Mouse (Mus musculus): ENCODE results near the gene Nr1d1.

The Nr1d1 gene

DNA sequence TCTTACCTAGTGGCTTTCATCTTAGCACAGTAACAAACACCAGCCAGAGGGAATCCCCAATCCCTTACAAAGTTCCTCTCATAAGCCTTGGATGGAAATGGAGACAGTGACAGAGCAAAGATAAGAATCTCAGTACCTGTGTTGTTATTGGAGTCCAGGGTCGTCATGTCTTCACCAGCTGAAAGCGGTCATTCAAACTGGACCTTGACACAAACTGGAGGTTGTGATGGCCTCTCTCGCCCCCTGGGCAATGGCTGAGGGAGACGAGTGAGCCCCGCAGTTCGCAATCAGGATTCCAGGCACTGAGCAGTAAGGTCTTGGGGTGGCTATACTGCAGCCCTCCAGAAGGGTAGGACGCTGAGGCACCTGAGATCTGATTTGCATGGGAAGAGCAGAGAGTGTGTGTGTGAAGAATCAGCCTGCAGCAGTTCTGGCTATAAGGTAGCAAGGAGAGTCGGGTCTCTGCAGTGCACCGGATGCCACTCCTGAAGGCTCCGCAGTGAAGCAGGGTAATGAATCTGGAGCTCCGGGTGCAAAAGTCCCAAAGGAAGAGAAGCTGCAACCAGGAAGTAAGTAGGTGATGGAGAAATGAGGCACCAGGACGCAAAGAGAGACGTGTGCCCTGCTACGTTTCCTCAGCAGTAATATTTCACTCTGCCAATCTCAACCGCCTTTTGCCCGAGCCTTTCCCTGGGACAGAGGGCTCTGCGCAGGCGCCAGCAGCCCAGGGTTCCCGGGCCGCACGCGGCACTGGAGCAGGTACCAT, at the start of gene Nr1d1:
TSS of gene Nr1d1 (minus strand) at position 752 of the 766 bp plus-strand sequence.
- no peak for DNase-seq

DNA sequence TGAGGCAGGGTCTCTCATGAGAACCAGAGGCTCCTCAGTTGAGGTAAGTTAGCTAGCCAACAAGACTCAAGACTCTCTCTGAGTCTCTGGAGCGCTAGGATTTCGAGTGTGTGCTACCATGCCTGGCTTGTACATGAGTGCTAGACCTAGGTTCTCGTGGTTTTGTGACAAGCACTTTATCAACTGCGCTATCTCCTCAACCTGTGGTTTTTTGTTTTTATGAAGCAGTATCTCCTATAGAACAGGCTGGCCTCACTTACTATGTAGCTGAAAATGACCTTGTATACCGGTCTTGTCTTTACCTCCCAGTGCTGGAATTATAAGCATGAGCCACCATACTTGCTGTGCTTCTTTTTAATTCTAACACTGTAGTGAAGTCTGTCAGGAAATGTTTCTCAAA, 45.8 kb upstream of the Nr1d1 start:
- no peak for DNase-seq

DNA sequence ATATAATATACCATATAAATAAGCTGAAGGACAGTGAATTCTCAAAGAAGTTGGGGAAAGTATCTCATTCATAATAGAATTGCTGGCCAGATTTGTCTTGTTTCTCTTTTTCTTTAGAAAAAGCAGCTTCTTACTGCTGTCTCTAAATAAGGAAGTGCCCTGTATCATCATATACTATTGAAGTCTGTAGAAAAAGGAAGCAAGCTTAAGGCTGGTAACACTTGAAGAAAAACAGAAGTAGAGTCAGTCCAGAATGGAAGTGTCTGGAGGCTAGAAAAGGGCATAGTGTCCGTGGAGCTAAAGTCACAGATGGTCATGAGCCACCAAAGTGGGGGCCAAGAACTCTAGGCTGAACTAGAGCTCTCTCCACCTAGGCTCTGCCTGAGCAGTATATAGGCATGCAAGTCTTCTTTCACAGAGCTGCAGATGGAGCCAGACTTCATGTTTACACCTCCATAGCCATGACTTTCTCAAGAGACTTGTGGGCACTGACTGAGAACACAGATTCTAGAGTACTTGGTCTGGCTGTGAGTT, 41.6 kb upstream of the Nr1d1 start:
- DNase-seq: no peak

DNA sequence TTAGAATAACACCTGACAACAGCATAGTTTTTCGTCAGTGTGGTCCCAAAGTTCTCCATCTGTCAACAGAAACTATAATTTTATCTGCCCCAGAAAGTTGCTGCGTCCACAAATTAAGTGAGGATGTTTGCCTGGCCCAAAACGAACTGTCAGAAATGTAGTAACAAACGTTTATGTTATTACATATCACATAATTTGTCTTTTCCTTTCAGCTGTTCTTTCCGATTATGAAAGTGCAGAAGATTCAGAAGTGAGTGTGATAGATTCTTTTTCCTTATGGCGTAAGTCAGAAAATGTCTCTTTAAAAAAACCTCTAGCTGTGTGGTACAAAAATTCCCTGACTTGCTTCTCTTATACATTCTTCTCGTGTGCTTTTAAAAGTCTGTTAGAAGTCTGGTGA, 35.6 kb upstream of the Nr1d1 start:
- DNase-seq: no peak

DNA sequence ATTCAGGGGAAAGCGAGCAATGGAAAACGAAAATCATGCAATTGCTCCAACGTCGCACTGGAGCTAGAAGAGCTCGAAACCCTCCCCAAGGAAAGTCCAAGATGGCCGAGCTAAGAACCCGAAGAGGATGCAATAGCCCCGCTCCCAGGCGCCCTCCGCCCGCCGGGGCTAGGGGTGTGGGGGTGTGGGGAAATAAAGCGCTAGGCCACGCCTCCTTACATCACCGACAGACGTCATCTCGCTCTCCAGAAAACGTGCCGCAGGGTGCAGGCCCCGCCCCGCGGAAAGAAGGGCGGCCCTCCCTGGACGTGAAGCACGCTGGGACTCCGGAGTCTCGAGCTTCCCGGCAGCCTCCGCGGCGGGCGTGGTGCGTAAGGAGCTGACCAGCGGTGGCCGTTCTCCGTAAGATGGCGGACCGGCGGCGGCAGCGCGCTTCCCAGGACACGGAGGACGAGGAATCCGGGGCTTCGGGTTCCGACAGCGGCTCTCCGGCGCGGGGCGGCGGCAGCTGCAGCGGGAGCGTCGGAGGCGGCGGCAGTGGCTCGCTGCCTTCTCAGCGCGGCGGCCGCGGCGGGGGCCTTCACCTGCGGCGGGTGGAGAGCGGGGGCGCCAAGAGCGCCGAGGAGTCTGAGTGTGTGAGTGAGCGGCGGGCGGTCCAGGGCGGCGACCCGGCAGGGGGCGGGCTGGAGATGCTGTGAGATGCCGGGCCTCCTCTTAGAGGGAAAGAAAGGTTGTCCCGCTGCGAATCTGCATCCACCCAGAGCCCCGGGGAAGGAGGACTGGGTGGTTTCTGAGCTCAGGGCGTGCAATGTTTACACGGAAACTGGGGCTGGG, 34.5 kb upstream of the Nr1d1 start:
- peak; percentile 99 for DNase-seq

DNA sequence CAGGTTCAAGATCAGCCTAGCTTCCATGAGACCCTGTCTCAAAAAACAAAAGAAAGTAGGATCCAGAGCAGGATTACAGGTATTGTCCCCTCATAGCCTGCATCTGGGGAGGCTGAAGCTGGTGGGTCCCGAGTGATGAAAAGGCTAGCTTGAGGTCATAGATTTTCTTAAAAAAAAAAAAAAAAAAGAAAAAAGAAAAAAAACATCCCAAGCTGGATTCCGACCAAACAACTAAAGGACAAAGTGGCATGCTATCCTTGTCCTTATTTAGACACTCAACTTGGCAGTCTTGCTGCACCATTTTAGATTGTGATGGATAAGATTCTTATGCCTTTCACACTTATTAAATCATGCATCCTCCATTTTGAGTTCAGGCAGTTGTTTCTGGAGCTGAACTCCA, 33.3 kb upstream of the Nr1d1 start:
- DNase-seq: no peak

DNA sequence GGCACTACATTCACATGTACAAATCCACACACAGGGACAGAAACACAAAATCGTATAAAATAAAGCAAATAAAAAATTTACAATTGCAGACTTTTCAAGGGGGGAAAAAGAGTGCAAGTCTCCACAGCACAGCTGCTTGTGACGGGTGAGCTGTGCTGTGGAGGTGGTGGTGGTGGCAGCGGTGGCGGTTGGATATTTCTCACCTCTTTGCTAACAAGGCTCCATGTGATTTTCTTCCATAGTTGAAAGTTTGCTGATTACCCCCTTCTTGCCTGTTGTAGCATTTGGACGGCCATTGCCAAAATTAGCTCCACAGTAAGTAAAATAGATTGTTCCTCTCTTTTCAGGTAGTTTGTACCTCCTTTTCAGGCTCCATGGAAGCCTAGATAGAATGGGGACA, 29.5 kb upstream of the Nr1d1 start, which contains the start of gene Casc3:
TSS of gene Casc3 (plus strand) at position 301 of the 400 bp plus-strand sequence.
- no peak for DNase-seq

DNA sequence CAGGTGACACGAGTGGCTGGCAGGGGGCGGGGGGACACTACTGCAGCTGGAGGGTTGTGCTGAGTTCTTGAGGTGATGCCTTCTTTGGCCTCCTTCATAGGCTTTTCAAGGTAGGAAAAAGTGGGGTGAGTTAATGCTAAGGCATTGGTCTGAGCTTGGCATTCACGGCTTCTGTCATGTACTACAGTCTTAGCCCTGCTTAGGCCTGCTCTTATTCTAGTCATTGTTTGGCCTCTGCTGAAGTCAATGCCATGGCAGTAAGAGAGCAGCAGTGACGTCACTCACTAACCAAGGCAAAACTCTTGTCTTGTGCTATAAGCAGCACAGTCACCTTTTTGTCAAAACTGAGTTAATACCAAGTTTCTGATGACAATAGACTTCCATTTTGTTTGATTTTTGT, 22.8 kb upstream of the Nr1d1 start:
- no peak for DNase-seq

DNA sequence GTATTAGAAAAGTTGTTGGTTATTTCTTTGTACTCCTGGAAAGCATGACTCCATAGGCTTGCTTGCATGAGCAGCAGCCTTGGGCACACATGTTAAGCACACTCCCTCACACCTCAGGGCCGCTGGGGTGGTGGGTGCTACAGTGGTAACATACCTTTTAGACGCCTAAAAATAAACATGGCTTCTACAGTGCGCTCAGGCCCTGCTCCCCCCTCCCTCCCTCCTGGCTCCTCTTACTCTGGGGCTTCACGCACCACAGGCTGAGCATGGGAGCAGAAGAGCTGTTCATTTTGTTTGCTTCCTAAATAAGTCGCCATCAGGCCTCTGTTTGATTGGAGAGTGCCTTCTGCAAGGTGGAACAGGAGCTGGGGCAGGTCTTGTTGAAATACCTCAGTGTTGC, 22.2 kb upstream of the Nr1d1 start:
- no peak for DNase-seq

DNA sequence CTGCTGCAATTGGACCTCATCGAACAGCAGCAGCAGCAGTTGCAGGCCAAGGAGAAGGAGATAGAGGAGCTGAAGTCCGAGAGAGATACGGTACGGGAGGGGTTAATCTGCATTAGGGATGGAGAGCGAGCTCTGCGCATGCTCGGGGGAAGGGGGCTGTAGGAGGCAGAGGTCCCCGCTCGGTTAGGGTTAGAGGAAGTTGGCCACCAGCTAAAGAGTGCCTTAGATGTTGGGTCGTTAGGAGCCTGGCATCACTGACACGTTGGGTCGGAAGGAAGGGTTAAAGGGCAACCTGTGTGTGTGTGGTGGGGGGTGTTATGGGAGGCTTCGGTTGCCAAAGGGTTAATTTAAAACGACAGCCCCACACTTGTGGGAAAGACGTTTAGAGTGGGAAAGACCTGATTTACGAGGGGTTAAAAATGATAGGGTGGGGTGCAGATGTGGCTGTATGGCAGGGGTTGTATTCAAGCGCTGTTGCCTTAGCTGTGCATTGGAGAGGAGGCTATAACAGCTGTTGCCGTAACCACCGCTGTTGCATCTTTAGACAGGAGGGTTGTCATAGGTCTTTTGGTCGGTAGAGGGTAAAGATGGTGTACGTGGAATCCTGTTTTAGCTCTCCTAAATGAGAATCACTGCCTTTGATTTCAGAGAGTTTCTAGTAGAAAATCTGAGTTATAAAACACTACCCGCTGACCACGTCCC, 21.5 kb upstream of the Nr1d1 start:
- DNase-seq: peak; percentile 68

DNA sequence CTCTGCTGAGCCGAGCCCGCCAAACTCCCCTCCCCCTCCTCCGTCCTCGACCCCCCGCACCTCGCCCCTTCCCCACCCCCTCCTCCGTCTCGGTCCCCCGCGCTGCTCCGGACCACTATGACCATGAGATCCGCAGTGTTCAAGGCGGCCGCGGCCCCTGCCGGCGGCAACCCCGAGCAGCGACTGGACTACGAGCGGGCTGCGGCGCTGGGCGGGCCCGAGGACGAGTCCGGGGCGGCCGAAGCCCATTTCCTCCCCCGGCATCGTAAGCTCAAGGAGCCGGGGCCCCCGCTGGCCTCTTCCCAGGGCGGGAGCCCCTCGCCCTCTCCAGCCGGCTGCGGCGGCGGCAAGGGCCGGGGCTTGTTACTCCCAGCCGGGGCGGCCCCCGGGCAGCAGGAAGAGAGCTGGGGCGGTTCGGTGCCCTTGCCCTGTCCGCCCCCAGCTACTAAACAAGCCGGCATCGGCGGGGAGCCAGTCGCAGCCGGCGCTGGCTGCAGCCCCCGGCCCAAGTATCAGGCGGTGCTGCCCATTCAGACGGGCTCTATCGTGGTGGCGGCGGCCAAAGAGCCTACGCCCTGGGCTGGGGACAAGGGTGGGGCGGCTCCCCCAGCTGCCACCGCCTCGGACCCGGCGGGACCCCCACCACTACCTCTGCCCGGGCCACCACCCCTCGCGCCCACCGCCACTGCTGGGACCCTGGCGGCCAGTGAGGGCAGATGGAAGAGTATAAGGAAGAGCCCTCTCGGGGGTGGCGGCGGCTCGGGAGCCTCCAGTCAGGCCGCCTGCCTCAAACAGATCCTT, 20.8 kb upstream of the Nr1d1 start:
- DNase-seq: no peak

DNA sequence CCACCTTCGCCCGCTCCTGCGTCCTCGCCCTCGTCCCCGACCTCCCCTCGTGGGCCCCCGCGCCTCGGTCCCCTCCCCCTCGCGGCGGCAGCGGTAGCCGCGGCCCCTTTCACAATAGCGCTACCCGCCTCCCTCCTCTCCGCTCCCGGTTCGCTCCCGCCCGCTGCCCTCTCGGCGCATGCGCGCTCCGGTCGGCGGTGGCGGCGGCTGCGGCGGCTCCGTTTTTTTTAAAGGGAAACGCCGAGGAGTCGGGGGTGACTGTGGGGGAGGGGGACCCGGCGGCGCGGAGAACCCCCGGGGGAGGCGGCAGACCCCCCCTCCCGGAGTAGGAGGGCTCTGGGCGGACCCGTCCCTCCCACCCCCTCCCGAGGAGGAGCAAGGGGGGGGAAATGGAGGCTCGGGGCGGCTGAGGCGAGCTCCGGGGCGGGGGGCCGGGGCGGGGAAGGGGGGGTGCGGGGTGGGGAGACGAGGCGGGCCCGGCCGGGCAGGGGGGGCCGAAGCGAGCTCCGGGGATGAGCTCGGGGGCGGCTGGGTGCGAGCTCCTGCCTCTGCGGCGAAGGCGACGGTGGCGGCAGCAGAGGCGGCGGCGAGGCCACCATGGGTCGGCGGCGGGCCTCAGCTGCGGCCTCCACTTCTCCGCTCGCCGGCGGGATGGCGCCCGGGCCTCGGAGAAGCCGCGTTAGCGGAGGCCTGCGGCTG, 20.0 kb upstream of the Nr1d1 start, which contains the start of gene Msl1:
TSS of gene Msl1 (plus strand) at position 502 of the 699 bp plus-strand sequence.
- peak; percentile 88 for DNase-seq

DNA sequence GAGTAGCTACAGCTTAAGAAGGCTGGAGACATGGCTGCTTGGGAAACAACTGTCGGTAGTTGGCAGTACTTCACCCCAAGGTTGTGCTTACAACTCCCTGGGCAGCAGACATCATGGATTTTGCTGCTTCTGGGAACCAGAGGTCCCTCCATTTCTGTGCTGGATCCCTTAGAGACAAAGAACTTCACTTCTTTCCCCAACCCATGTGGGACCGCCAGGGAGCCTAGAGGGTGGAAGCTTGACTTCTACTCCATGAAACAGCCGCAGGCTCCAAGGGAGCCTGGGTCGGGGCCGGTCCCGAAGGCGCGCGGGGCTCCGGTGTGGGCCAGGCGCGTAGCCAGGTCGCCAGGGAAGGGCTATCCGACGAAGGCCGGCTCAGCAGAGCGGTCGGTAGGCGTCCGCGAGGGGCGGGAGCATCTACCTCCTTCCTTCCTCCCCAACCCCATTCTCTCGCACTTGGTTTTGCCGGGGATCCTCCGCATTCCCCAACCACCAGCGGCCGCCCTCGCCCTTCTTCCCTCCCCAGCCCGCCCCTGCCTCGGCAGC, 19.4 kb upstream of the Nr1d1 start:
- peak; percentile 83 for DNase-seq

DNA sequence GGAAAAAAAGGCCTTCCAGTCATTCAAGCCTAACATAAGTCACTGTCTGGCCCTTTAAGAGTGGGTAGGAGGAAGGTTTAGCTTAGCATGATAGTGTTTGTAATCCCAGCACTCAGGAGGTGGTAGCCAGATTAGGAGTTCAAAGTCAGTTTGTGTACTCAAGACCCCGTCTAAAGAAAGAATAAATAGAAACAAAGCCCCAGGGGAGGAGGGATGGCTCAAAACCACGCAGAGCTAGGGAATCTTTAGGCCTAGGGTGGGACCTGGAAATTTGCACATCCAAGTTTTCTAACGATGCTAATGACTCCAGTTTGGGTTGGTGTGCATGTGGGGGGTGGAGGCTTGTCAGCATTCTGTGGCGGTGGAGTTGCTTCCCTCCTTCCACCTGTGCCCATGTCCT, 16.9 kb upstream of the Nr1d1 start:
- no peak for DNase-seq

DNA sequence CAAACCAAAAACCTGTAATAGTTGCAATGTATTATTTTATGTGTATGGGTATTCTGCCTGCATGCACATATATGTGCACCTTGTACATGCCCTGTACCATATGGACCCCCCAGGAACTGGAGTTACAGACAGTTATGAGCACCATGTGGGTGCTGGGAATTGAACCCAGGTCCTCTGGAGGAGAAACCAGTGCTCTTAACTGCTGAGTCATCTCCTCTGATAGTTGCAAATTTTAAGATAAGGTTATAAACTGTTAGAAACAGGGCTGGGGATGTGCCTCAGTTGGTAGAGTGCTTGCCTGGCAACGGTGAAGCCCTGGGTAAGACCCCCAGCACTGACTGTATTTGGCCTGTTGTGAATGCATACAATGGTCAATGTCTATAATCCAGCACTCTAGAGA, 16.3 kb upstream of the Nr1d1 start:
- no peak for DNase-seq

DNA sequence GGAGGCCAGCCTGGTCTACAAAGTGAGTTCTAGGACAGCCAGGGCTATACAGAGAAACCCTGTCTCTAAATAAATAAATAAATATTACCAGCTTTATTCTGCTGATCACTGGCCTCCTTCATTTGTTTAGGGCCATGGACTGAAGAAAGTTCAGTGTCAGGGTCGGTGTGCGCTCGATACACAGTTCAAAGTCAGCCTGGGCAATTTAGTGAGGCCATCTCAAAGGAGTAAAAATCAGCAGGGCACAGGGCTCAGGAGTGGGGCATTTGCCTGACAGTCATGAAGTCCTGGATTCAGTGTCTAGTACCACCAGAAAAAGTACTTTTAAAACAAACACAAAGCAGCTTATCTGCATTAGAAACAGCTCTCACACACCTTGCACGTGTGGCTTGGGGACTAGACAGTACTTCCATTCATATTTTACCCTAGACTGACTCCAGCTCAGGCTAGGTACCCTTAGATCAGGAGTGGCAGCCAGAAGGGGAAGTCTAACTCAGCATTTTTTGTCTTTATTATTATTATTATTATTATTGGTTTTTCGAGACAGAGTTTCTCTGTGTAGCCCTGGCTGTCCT, 15.6 kb upstream of the Nr1d1 start:
- no peak for DNase-seq

DNA sequence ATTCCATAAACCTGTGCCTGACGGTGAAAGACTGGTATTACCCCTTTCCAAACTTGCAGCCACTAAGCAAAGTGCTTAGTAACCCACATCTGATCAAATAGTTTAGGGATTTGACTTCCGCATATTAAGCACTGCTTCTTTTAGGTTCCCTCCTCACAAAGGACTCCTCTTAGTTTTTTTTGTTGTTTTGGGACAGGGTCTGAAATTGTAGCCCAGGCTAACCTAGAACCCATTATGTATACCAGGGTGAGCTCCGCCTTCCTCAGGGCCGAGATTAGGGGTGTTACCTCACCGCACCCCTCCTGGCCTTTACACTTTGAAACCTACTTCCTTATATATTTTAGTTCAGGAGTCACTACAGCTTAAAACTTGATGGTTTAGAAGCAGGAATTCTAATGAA, 14.7 kb upstream of the Nr1d1 start:
- no peak for DNase-seq

DNA sequence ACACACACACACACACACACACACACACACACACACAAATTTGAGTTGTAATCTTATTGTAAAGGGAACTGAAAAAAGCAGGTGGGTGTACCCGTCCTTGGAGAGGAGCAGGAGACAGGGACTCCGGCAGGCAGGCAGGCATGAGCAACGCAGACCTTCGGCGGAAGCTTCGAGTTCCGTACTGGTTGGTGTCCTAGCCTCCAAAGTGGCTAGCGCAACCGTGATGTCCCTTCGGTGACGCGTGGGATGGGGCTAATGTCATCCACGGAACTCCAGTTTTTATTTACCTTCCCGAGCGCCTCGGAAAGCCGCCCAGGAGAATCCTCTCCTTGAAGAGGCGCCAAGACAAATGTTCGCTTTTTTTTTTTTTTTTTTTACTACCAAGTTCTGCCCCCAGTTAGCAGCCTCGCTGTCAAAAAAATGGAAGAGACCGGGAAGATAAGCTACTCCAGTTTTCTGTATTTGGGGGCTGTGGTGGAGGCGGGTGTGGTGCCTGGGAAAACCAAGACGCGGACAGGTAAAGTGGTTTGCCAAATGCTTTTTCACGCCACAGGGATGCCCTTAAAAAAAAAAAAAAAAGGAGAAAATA, 14.2 kb upstream of the Nr1d1 start:
- DNase-seq: no peak

DNA sequence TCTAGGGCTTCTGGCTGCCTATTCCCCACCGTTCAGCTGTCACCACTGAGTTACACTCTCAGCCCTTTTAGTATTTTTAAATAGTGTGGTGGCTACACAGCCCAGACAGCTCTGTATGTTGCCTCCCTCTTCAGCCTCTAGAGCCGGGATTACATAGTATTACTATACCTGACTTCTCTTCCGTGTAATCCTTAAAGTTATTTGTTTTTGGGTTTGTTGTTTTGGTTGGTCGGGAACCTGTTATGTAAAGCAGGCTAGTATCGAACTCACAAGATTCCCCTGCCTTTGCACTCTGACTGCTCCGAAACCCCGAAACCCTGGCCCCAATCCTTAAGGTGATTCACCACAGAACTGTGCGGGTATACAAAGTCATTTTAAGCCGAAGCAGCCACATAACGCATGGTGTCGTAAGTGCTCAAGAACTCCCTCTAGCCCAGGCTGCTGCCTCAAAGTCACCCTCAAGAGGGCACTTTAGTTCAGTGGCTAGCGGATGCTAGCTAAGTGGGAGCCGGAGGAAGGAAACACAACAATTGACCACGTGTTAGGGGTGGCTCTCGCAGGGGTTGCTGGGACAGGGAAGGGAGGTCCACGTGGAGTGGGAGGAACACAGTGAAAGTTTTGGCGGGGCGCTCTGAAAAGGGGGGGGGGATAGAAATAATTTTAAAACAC, 13.6 kb upstream of the Nr1d1 start:
- DNase-seq: peak; percentile 90

DNA sequence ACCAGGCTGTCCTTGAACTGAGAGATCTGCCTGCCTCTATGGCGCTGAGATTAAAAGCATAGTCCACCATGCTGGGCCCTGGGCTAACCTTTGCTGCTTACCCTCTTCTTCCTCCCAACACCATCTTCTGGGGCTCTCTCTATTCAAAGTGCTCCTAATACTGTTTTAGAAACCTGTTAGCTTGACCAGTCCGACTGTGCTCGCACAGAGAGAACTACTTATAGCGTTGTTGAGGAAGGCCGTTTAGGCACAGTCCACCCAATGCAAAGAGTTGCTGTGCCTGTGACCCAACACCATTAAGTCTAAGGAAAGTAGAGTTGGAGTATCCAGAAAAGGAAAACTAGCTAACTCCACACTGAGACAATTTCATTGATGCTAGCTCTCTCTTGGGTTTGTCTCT, 13.0 kb upstream of the Nr1d1 start:
- DNase-seq: no peak

Measured in layer of hippocampus, adult 9-11 months (tissue).